Comparison of ENCODE assay signal across 29 mouse cellular contexts in genomic region chr4:138461471-138461870, GRCm38 (mm10). TPM values are rescaled to one million over a fixed set of nuclear protein-coding genes. Genes with fewer than 3 reads are reported as not detected.
A peak's percentile ranks its signal among the peaks of the same experiment; 100 is the strongest.
DNase-seq lines count a peak whose midpoint lies in the region; ATAC-seq and TF ChIP-seq lines count a peak whose summit lies in the region.
"Had no signal": no experiment of that assay in that cellular context is flagged by ENCODE, and none has a peak within 500 bp of the region (broad histone marks: within the 10 kb centered on the region; RNA-seq: fewer than 3 reads in every experiment).

No protein-coding gene starts in this region.

- intact Hi-C loops in left cerebral cortex, adult 2 months (cut with DNase I): no loop called here

- TF ChIP-seq CTCF in left cerebral cortex, adult 2 months (IDR thresholded peaks at IDR 0.05): no peak

- WGBS in kidney, embryonic 15.5 days: 95% methylated on average over 5 of the region's 5 CpGs
- 96% methylated on average over 5 of the region's 5 CpGs for WGBS in kidney, embryonic 16.5 days
- 98% methylated on average over 5 of the region's 5 CpGs for WGBS in neural tube, embryonic 11.5 days
- WGBS in hindbrain, embryonic 10.5 days: 98% methylated on average over 5 of the region's 5 CpGs

- no peak overlapping the region for H3K9ac ChIP-seq in kidney, embryonic 15.5 days
- no peak overlapping the region for H3K9ac ChIP-seq in kidney, embryonic 16.5 days (replicated peaks; ENCODE audit: low read length)
- H3K9ac ChIP-seq in neural tube, embryonic 11.5 days (ENCODE audit: low read length): no peak overlapping the region
- H3K9ac ChIP-seq: embryonic facial prominence, embryonic 13.5 days; embryonic facial prominence, embryonic 15.5 days; forebrain, embryonic 12.5 days had no signal

- no peak overlapping the region for H3K4me3 ChIP-seq in kidney, embryonic 15.5 days (replicated peaks)
- H3K4me3 ChIP-seq in kidney, embryonic 16.5 days (ENCODE audit: low read length): no peak overlapping the region
- no peak overlapping the region for H3K4me3 ChIP-seq in left cerebral cortex, adult 2 months
- H3K4me3 ChIP-seq in neural tube, embryonic 11.5 days (ENCODE audit: low read depth, low read length): no peak overlapping the region
- H3K4me3 ChIP-seq in hindbrain, embryonic 10.5 days: no peak overlapping the region
- H3K4me3 ChIP-seq: embryonic facial prominence, embryonic 13.5 days; embryonic facial prominence, embryonic 15.5 days; erythroblast, embryonic 14.5 days; forebrain, embryonic 10.5 days; forebrain, embryonic 12.5 days had no signal

- H3K9me3 ChIP-seq in kidney, embryonic 15.5 days (replicated peaks): no peaks in the 10 kb centered on the region
- H3K9me3 ChIP-seq in kidney, embryonic 16.5 days (ENCODE audit: low read length): no peaks in the 10 kb centered on the region
- H3K9me3 ChIP-seq in neural tube, embryonic 11.5 days (ENCODE audit: control insufficient read depth, low read length): no peaks in the 10 kb centered on the region
- H3K9me3 ChIP-seq in hindbrain, embryonic 10.5 days: no peaks in the 10 kb centered on the region
- H3K9me3 ChIP-seq: embryonic facial prominence, embryonic 13.5 days; embryonic facial prominence, embryonic 15.5 days; forebrain, embryonic 10.5 days; forebrain, embryonic 12.5 days; G1E had no signal

- H3K4me1 ChIP-seq in kidney, embryonic 15.5 days: peaks cover 96% of the 10 kb centered on the region
- H3K4me1 ChIP-seq in kidney, embryonic 16.5 days (ENCODE audit: insufficient read depth, low read length): peaks cover 81% of the 10 kb centered on the region
- peaks cover 34% of the 10 kb centered on the region for H3K4me1 ChIP-seq in neural tube, embryonic 11.5 days (ENCODE audit: control insufficient read depth, insufficient read depth, low read length)
- H3K4me1 ChIP-seq in hindbrain, embryonic 10.5 days (replicated peaks): peaks cover 71% of the 10 kb centered on the region

- no peaks in the 10 kb centered on the region for H3K27me3 ChIP-seq in kidney, embryonic 15.5 days
- no peaks in the 10 kb centered on the region for H3K27me3 ChIP-seq in kidney, embryonic 16.5 days (ENCODE audit: insufficient read depth, low read length)
- peaks cover 2% of the 10 kb centered on the region; the same call in 1 of the 2 replicates for H3K27me3 ChIP-seq in neural tube, embryonic 11.5 days (ENCODE audit: control insufficient read depth, insufficient read depth, low read length)
- peaks cover 79% of the 10 kb centered on the region for H3K27me3 ChIP-seq in hindbrain, embryonic 10.5 days (ENCODE audit: insufficient read depth, poor library complexity, severe bottlenecking)
- H3K27me3 ChIP-seq: Patski had no signal

- H3K36me3 ChIP-seq in kidney, embryonic 15.5 days: peaks cover 8% of the 10 kb centered on the region; the same call in 1 of the 2 replicates
- H3K36me3 ChIP-seq in kidney, embryonic 16.5 days (ENCODE audit: insufficient read depth, low read length): 0 out of 2 replicates have a peak, but pooled peaks cover 5% of the 10 kb centered on the region
- H3K36me3 ChIP-seq in neural tube, embryonic 11.5 days (ENCODE audit: control insufficient read depth, insufficient read depth, low read length): no peaks in the 10 kb centered on the region
- no peaks in the 10 kb centered on the region for H3K36me3 ChIP-seq in hindbrain, embryonic 10.5 days
- H3K36me3 ChIP-seq: embryonic facial prominence, embryonic 13.5 days; embryonic facial prominence, embryonic 15.5 days; forebrain, embryonic 10.5 days; forebrain, embryonic 12.5 days; G1E had no signal

- DNase-seq in left cerebral cortex, adult 2 months (ENCODE audit: extremely low spot score in 1 of 2, low spot score in 2 of 2): peak in 1 of 2 experiments; percentile 17
- no peak for DNase-seq in left cerebral cortex, adult 11 months (ENCODE audit: low spot score)
- DNase-seq in neural tube, embryonic 11.5 days (ENCODE audit: low spot score): peak; percentile 3
- DNase-seq in neural tube, embryonic 10.5 days (ENCODE audit: extremely low spot score, low spot score): no peak
- DNase-seq in brain, adult 2 months (ENCODE audit: low read depth, low spot score): peak; percentile 68
- no peak for DNase-seq in hindbrain, embryonic 10.5 days (ENCODE audit: low spot score)
- DNase-seq: adrenal gland, adult 8-10 months; adrenal gland, postnatal 36 days; B cell, adult 2 months; cerebellum, adult 11 months; cerebellum, adult 18-20 months; cerebellum, adult 8-10 months; cerebellum, adult 9-11 months; cerebellum, postnatal 14 days; cerebellum, postnatal 36 days; embryo, embryonic 11 days had no signal

- no peak for ATAC-seq in kidney, embryonic 15.5 days (replicated peaks; ENCODE audit: low FRiP score)
- no peak for ATAC-seq in kidney, embryonic 16.5 days (ENCODE audit: low FRiP score, low TSS enrichment)
- ATAC-seq in neural tube, embryonic 11.5 days (ENCODE audit: insufficient read depth, low FRiP score, low TSS enrichment): no peak
- ATAC-seq: activated CD4-positive, CD25-positive, alpha-beta regulatory T cell, adult 4 months; CD4-positive, CD25-positive, alpha-beta regulatory T cell, adult 4 months; forebrain, embryonic 14.5 days; Patski had no signal

- 0 out of 2 replicates have a peak overlapping the region, but pooled peaks have one; percentile 76 for H3K27ac ChIP-seq in kidney, embryonic 15.5 days
- no peak overlapping the region for H3K27ac ChIP-seq in kidney, embryonic 16.5 days (ENCODE audit: low read length)
- peak overlapping the region; percentile 92 for H3K27ac ChIP-seq in left cerebral cortex, adult 2 months
- H3K27ac ChIP-seq in neural tube, embryonic 11.5 days (ENCODE audit: low read depth, low read length): no peak overlapping the region
- H3K27ac ChIP-seq in hindbrain, embryonic 10.5 days: no peak overlapping the region
- H3K27ac ChIP-seq: embryonic facial prominence, embryonic 13.5 days; embryonic facial prominence, embryonic 15.5 days; forebrain, embryonic 10.5 days; forebrain, embryonic 12.5 days had no signal

- no peak overlapping the region for H3K4me2 ChIP-seq in kidney, embryonic 15.5 days
- H3K4me2 ChIP-seq in kidney, embryonic 16.5 days (replicated peaks; ENCODE audit: low read depth, low read length): no peak overlapping the region
- no peak overlapping the region for H3K4me2 ChIP-seq in neural tube, embryonic 11.5 days (ENCODE audit: low read depth)
- H3K4me2 ChIP-seq: embryonic facial prominence, embryonic 13.5 days; embryonic facial prominence, embryonic 15.5 days; forebrain, embryonic 12.5 days had no signal

RNA-seq across cellular contexts. Expression of gene Camk2n1, which starts 7.4 kb away (rescaled TPM):
- polyA plus RNA-seq in kidney, embryonic 15.5 days (2015; fragmentation: Nextera tagmentation; extraction: Ambion mirVana): 7.6 and 8.3 TPM in 2 replicates
- 6.2 and 6.4 TPM in 2 replicates for polyA plus RNA-seq in kidney, embryonic 16.5 days (2015; fragmentation: Nextera tagmentation; extraction: Ambion mirVana)
- total RNA-seq in left cerebral cortex, adult 2 months (2021): 1,000 to 10,000 TPM; 1,332 to 1,386 TPM
- 6.0 TPM in 2 replicates for polyA plus RNA-seq in neural tube, embryonic 11.5 days (2014; fragmentation: Nextera tagmentation; extraction: Ambion mirVana)
- polyA plus RNA-seq in hindbrain, embryonic 10.5 days (2016; fragmentation: Nextera tagmentation; extraction: Ambion mirVana): 2.9 and 5.1 TPM in 2 replicates
- total RNA-seq: common myeloid progenitor, adult 5-6 weeks had no signal

RNA-seq across cellular contexts. Expression of gene Mul1, which starts 27.0 kb away (rescaled TPM):
- polyA plus RNA-seq in kidney, embryonic 15.5 days (2015; fragmentation: Nextera tagmentation; extraction: Ambion mirVana): 21.6 and 23.8 TPM in 2 replicates
- 21.5 and 22.4 TPM in 2 replicates for polyA plus RNA-seq in kidney, embryonic 16.5 days (2015; fragmentation: Nextera tagmentation; extraction: Ambion mirVana)
- total RNA-seq in left cerebral cortex, adult 2 months (2021): 10 to 100 TPM; 63.0 to 65.1 TPM
- polyA plus RNA-seq in neural tube, embryonic 11.5 days (2014; fragmentation: Nextera tagmentation; extraction: Ambion mirVana): 19.3 and 22.8 TPM in 2 replicates
- polyA plus RNA-seq in hindbrain, embryonic 10.5 days (2016; fragmentation: Nextera tagmentation; extraction: Ambion mirVana): 20.2 and 22.6 TPM in 2 replicates

Comparison
In these comparisons a context has a peak if more than half of its experiments do, and no peak if none do; other contexts are left out.
1. H3K27ac ChIP-seq: peak in kidney, embryonic 15.5 days (single experiment) and left cerebral cortex, adult 2 months (single experiment); none in kidney, embryonic 16.5 days (single experiment), neural tube, embryonic 11.5 days (single experiment) and hindbrain, embryonic 10.5 days (single experiment).
2. DNase-seq: peak in neural tube, embryonic 11.5 days (single experiment) and brain, adult 2 months (single experiment); none in left cerebral cortex, adult 11 months (single experiment), neural tube, embryonic 10.5 days (single experiment) and hindbrain, embryonic 10.5 days (single experiment).